Mouse (Mus musculus) heart, postnatal 0 days (tissue): ENCODE data around the gene Ndrg4. TPM values are rescaled to one million over a fixed set of nuclear protein-coding genes. Genes with fewer than 3 reads are reported as not detected.
A peak's percentile ranks its signal among the peaks of the same experiment; 100 is the strongest.

Source experiments
- ATAC-seq: fragments of 200-750 bp; cut with Nextera tagmentation; 2 replicates; pipeline ENCODE4 v1.8.0; 2017; ENCODE audit warnings: low read depth, moderate number of reproducible peaks, moderate library complexity; ENCODE audit not compliant: insufficient read depth
- DNase-seq: peaks from one replicate; pipeline ENCODE4 v3.0.0-alpha.2; 2016; ENCODE audit warnings: low spot score
- H3K27ac ChIP-seq: fragments of 300-500 bp; sonication (generic); 2 replicates; pipeline ENCODE4 v1.5.1; 2014; ENCODE audit warnings: low read depth, mild to moderate bottlenecking
- H3K27me3 ChIP-seq: fragments of 300-500 bp; sonication (generic); 2 replicates; pipeline ENCODE4 v1.6.1; 2014; ENCODE audit warnings: low read length, mixed read lengths; ENCODE audit not compliant: control insufficient read depth, insufficient read depth
- H3K36me3 ChIP-seq: fragments of 300-500 bp; sonication (generic); replicated peaks from 2 replicates; pipeline ENCODE4 v1.6.1; 2014; ENCODE audit warnings: low read length, mixed read lengths; ENCODE audit not compliant: control insufficient read depth, insufficient read depth
- H3K4me1 ChIP-seq: fragments of 300-500 bp; sonication (generic); 2 replicates; pipeline ENCODE4 v1.6.1; 2014; ENCODE audit warnings: antibody characterized with exemption; ENCODE audit not compliant: control insufficient read depth, insufficient read depth
- H3K4me2 ChIP-seq: fragments of 300-500 bp; sonication (generic); 2 replicates; pipeline ENCODE4 v1.6.1; 2014; ENCODE audit warnings: low read depth, mild to moderate bottlenecking, low read length, moderate library complexity
- H3K4me3 ChIP-seq: fragments of 300-500 bp; sonication (generic); 2 replicates; pipeline ENCODE4 v1.5.1; 2014; ENCODE audit warnings: low read depth, low read length
- H3K9ac ChIP-seq: fragments of 300-500 bp; sonication (generic); replicated peaks from 2 replicates; pipeline ENCODE4 v1.6.1; 2014; ENCODE audit warnings: low read depth, low read length, mixed read lengths
- H3K9me3 ChIP-seq: fragments of 300-500 bp; sonication (generic); replicated peaks from 2 replicates; pipeline ENCODE4 v1.6.1; 2016; ENCODE audit warnings: low read length; ENCODE audit not compliant: control insufficient read depth
- CTCF ChIP-seq: IDR thresholded peaks from 2 replicates; pipeline ENCODE4 v1.5.1; 2016; ENCODE audit warnings: antibody characterized with exemption, control low read depth, low read depth
- EP300 ChIP-seq: IDR thresholded peaks from 2 replicates; pipeline ENCODE4 v1.6.1; 2016; ENCODE audit warnings: antibody characterized with exemption, low read depth
- WGBS: fragments of 180-500 bp; shearing (Covaris S2); extraction: QIAGEN DNeasy Blood & Tissue Kit; methylation state at CpG from one replicate; pipeline ENCODE4 v1.1.7; 2014; 5-methylcytosine and 5-hydroxymethylcytosine counted together
- polyA plus RNA-seq: library from polyadenylated mRNA; unstranded; fragments of >200 nt; fragmentation: Nextera tagmentation; extraction: Ambion mirVana; gene quantifications from 2 replicates; pipeline ENCODE4 v1.2.1, GENCODE M21; 2015
- total RNA-seq: library from RNA; depleted of rRNA; stranded (reverse); fragments of >200 nt; gene quantifications from 2 replicates; pipeline ENCODE4 v1.2.3, GENCODE M21; 2014; ENCODE audit warnings: low replicate concordance

Gene Ndrg4
- total and polyA plus RNA-seq, 2 experiments from 2014 or later: 425 to 563 TPM

DNA sequence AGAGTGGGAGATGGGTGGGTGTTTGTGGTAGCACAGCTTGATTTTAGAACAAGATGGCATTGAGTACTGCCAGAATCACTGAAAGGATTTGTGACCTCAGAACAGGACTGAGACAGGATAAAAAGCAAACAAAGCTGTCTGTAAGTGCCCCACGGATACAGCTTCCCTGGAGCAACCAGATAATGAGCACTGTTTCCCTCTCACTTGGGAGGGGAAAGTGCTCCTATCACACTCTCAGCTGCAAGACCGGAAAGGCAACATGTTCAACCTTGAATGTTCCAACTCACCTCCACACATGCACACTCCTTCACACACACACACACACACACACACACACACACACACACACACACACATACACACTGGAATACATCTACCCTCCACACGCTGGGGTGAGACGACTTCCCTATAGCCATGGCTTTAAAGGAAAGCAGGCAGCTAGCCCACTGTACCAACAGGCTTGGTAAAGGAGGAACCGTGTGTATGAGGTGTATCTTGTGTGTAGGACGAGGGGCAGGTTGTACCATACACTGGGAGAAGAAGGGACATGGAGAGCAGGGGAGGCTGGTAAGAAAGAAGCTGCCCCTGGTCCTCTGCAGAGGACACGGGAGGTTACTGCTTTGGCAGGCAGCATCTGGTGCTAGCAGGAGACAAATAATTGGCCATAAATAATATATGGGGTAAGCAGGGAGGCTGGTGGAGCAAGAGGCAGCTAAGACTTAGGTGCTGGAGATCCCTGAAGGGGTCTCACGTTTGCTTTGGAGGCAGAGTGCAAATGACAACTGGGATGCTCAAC lies 8.4 kb upstream of the Ndrg4 start:
- no peak overlapping the region for H3K4me3 ChIP-seq
- H3K9me3 ChIP-seq: no peaks in the 10 kb centered on the region
- peaks cover 5% of the 10 kb centered on the region; the same call in 1 of the 2 replicates for H3K27me3 ChIP-seq
- H3K27ac ChIP-seq: no peak overlapping the region
- H3K4me2 ChIP-seq: no peak overlapping the region
- H3K9ac ChIP-seq: no peak overlapping the region
- no peak for ATAC-seq
- H3K36me3 ChIP-seq: no peaks in the 10 kb centered on the region
- TF ChIP-seq CTCF: no peak
- TF ChIP-seq EP300: no peak
- peaks cover 5% of the 10 kb centered on the region; the same call in 1 of the 2 replicates for H3K4me1 ChIP-seq
- 36% methylated on average over 8 of the region's 8 CpGs for WGBS
- DNase-seq: no peak

DNA sequence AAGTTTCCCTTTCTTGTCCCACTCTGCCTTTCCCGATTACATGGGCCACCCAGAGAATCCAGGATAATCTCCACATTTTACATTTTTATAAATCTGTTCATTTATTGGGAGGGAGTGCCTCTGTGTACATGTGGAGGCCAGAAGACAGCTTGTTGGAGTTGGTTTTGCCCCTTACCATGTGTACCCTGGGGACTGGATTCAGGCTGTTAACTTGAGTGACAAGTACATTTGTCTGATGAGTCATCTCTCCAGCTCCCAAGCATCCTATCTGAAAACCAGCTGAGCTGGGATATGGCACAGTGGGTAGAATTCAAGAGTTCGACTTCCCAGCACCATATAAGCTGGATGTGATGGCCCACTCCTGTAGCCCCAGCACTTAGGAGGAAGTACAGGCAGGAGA lies 6.8 kb upstream of the Ndrg4 start:
- no peak overlapping the region for H3K27ac ChIP-seq
- TF ChIP-seq CTCF: no peak
- TF ChIP-seq EP300: no peak
- H3K9ac ChIP-seq: no peak overlapping the region
- no peak for ATAC-seq
- 70% methylated on average over 2 of the region's 2 CpGs for WGBS
- H3K4me3 ChIP-seq: no peak overlapping the region
- H3K27me3 ChIP-seq: peaks cover 12% of the 10 kb centered on the region; the same call in 1 of the 2 replicates
- H3K9me3 ChIP-seq: no peaks in the 10 kb centered on the region
- H3K4me2 ChIP-seq: no peak overlapping the region
- DNase-seq: no peak
- peaks cover 5% of the 10 kb centered on the region; the same call in 1 of the 2 replicates for H3K4me1 ChIP-seq
- no peaks in the 10 kb centered on the region for H3K36me3 ChIP-seq

DNA sequence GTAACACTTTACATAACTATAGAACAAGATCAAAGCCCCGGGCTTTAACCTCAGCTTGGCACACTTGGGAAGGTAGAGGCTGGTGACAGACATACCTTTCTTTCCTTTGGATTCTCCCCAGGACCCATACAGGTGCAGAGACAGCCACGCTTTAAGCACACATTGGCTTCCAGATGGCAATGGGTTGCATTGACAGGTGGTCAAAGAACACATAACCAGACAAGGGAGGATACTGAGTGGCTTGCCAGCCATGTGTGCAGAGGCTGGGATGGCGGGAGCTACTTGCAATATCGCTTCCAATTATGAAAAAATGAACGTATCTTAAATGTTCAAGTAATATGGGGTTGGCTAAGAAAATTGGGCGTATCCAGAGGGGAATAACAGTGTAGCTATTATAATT lies 4.9 kb upstream of the Ndrg4 start:
- no peak for DNase-seq
- Histone ChIP-seq H3K27me3 (peaks cover 19% of the 10 kb centered on the region), H3K4me1 (peaks cover 5% of the 10 kb centered on the region; the same call in 1 of the 2 replicates), H3K9ac (no peak overlapping the region), H3K9me3 (no peaks in the 10 kb centered on the region), H3K27ac (no peak overlapping the region), H3K36me3 (no peaks in the 10 kb centered on the region), H3K4me2 (no peak overlapping the region), H3K4me3 (no peak overlapping the region)
- TF ChIP-seq CTCF: no peak
- no peak for TF ChIP-seq EP300
- ATAC-seq: no peak
- WGBS: 80% methylated on average over 6 of the region's 6 CpGs

DNA sequence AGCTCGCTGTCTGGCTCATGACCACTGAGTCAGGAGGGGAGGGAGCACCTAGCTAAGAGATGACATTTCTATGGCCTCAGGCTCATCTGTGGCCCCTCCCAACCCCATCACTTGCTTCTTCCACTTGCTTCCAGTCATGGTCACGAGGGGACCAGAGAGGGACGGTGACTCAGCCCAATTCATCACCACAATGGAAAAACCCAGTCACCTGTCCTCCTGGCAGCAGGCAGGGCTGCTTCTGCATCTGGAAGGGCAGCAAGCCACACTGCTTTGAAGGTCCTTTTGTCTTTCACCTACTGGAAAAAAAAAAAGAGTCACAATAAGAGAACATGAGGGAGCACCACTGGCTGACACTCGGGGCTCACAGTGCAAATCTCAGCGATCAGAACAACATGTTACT lies 4.0 kb upstream of the Ndrg4 start:
- Histone ChIP-seq H3K4me1 (peaks cover 5% of the 10 kb centered on the region; the same call in 1 of the 2 replicates), H3K36me3 (no peaks in the 10 kb centered on the region), H3K27me3 (peaks cover 28% of the 10 kb centered on the region), H3K9ac (no peak overlapping the region), H3K4me3 (no peak overlapping the region), H3K27ac (no peak overlapping the region), H3K4me2 (no peak overlapping the region), H3K9me3 (no peaks in the 10 kb centered on the region)
- TF ChIP-seq CTCF: no peak
- TF ChIP-seq EP300: no peak
- ATAC-seq (no peak), DNase-seq (no peak)
- 66% methylated on average over 5 of the region's 5 CpGs for WGBS

DNA sequence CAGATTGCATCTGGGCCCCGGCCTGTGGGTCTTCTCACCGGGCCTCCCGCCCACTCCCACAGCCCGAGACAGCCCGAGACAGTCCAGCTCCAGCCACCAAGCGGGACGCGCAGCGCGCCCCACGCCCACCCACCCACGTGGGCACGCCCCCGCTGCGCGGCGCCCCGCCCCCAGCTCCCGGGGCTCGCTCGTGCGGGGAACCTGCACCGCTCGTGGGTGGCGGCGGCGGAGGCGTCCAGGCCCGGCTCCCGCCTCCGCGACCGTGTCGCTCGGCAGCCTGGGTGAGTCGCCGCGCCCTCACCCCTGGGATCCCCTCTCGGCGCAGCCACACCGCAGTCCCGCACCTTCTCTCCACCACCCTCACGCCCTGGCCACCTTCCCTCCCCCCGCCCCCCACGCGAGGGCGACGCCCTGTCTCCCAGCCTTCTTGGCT lies 827 bp downstream of the Ndrg4 start:
- no peaks in the 10 kb centered on the region for H3K36me3 ChIP-seq
- peak overlapping the region; percentile 61 for H3K4me3 ChIP-seq
- peak overlapping the region; percentile 98 for H3K4me2 ChIP-seq
- TF ChIP-seq CTCF (no peak), EP300 (no peak)
- no peak for DNase-seq
- H3K27me3 ChIP-seq: peaks cover 51% of the 10 kb centered on the region
- ATAC-seq: peak; percentile 55
- under 1% methylated on average over 22 of the region's 48 CpGs for WGBS
- no peaks in the 10 kb centered on the region for H3K4me1 ChIP-seq
- H3K9ac ChIP-seq: peak overlapping the region; percentile 53
- no peak overlapping the region for H3K27ac ChIP-seq
- no peaks in the 10 kb centered on the region for H3K9me3 ChIP-seq
